In the genomic region with DNA sequence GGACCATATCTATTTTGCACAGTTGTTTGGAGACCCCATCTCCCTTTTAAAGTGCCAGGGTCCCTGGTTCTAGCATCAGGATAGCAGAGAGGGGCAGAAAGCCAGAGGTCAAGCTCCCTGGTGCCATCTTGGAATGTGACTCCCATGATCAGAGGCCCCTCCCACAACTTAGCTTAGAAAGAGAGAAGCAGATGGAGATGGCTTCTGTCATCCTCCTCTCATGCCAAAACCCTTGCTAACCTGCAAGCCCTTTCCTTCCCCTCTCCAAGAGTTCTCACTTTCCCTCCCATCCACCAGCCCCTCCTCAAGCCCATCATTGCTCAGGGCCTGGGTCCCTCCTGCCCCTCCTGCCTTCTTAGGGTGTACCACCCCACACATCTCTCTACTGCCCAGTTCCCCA, we compare ENCODE assay signal across 21 mouse cellular contexts. TPM values are rescaled to one million over a fixed set of nuclear protein-coding genes. Genes with fewer than 3 reads are reported as not detected.
DNase-seq lines count a peak whose midpoint lies in the region; ATAC-seq lines count a peak whose summit lies in the region.
"Had no signal": no experiment of that assay in that cellular context is flagged by ENCODE, and none has a peak within 500 bp of the region (broad histone marks: within the 10 kb centered on the region; RNA-seq: fewer than 3 reads in every experiment).

No protein-coding gene starts in this region.

- H3K9me3 ChIP-seq in forebrain, embryonic 10.5 days, result no peaks in the 10 kb centered on the region
- H3K9me3 ChIP-seq in forebrain, embryonic 14.5 days (replicated peaks; ENCODE audit: control insufficient read depth, low read length), result no peaks in the 10 kb centered on the region

- peaks cover 15% of the 10 kb centered on the region for H3K4me1 ChIP-seq in forebrain, embryonic 10.5 days
- H3K4me1 ChIP-seq in forebrain, embryonic 14.5 days (ENCODE audit: control insufficient read depth, insufficient read depth, low read length), result no peaks in the 10 kb centered on the region

- no peak for ATAC-seq in forebrain, embryonic 14.5 days
- ATAC-seq: forebrain, postnatal 0 days; hindbrain, embryonic 16.5 days; inflammation-experienced regulatory T-cells, adult 6 months; intestine, postnatal 0 days had no signal

- intact Hi-C loops in gastrocnemius, postnatal 14 days (cut with DNase I; ENCODE audit: low total_unique reads), result no loop called here

- H3K36me3 ChIP-seq in forebrain, embryonic 10.5 days (replicated peaks), result no peaks in the 10 kb centered on the region
- no peaks in the 10 kb centered on the region for H3K36me3 ChIP-seq in forebrain, embryonic 14.5 days (ENCODE audit: control insufficient read depth, insufficient read depth, low read length)

- no peak overlapping the region for H3K4me2 ChIP-seq in forebrain, embryonic 14.5 days (ENCODE audit: low read length)
- H3K4me2 ChIP-seq: heart, embryonic 11.5 days had no signal

- H3K9ac ChIP-seq in forebrain, embryonic 14.5 days (ENCODE audit: low read length), result no peak overlapping the region
- H3K9ac ChIP-seq: forebrain, postnatal 0 days had no signal

- H3K4me3 ChIP-seq in forebrain, embryonic 10.5 days, result no peak overlapping the region
- H3K4me3 ChIP-seq in forebrain, embryonic 14.5 days (ENCODE audit: low read depth, low read length), result no peak overlapping the region
- H3K4me3 ChIP-seq: heart, adult 2 months had no signal

- no peak for DNase-seq in forebrain, embryonic 10.5 days (ENCODE audit: extremely low spot score, low spot score)
- no peak for DNase-seq in forebrain, embryonic 14.5 days (ENCODE audit: low spot score)
- peak; percentile 22 for DNase-seq in cerebellum, adult 11-12 months
- DNase-seq in cerebellum, adult 9-10 months, result peak; percentile 35
- DNase-seq in cerebellum, postnatal 25 days, result peak; percentile 42 to 56
- DNase-seq in adrenal gland, adult 2 months, result no peak
- DNase-seq in gastrocnemius, postnatal 14 days, result no peak
- no peak for DNase-seq in spleen, adult 12 weeks (ENCODE audit: low spot score)
- DNase-seq: adrenal gland, postnatal 36 days; forebrain, postnatal 0 days; kidney, adult 8-10 months had no signal

- no peaks in the 10 kb centered on the region; the same call in 1 of the 2 replicates for H3K27me3 ChIP-seq in forebrain, embryonic 10.5 days (ENCODE audit: poor library complexity, severe bottlenecking)
- H3K27me3 ChIP-seq in forebrain, embryonic 14.5 days (replicated peaks; ENCODE audit: control insufficient read depth, insufficient read depth, low read length), result no peaks in the 10 kb centered on the region

- H3K27ac ChIP-seq in forebrain, embryonic 10.5 days, result peak overlapping the region; percentile 37; the same call in 1 of the 2 replicates
- H3K27ac ChIP-seq in forebrain, embryonic 14.5 days (ENCODE audit: low read depth, low read length), result no peak overlapping the region
- H3K27ac ChIP-seq: heart, adult 2 months had no signal

RNA-seq across cellular contexts. Expression of a gene that starts 30.4 kb away (rescaled TPM):
- 126 and 132 TPM in 2 replicates for polyA plus RNA-seq in forebrain, embryonic 10.5 days (2016; fragmentation: Nextera tagmentation; extraction: Ambion mirVana)
- 74.0 and 89.8 TPM in 2 replicates for polyA plus RNA-seq in forebrain, embryonic 14.5 days (2014; fragmentation: Nextera tagmentation; extraction: Ambion mirVana)
- total RNA-seq in adrenal gland, adult 2 months (2021), result 10 to 100 TPM in 1 of 2 experiments, 1 to 10 TPM in 1; 8.6 to 13.1 TPM
- polyA plus RNA-seq in adrenal gland, adult 2 months (2012; rRNA removed), result 22.4 and 32.0 TPM in 2 replicates
- total RNA-seq in gastrocnemius, postnatal 14 days (2021), result 1,000 to 10,000 TPM; 2,828 to 3,358 TPM
- total RNA-seq: MEL had no signal

RNA-seq across cellular contexts. Expression of a gene that starts 33.6 kb away (rescaled TPM):
- polyA plus RNA-seq in forebrain, embryonic 10.5 days (2016; fragmentation: Nextera tagmentation; extraction: Ambion mirVana), result not detected in 2 replicates
- not detected in 2 replicates for polyA plus RNA-seq in forebrain, embryonic 14.5 days (2014; fragmentation: Nextera tagmentation; extraction: Ambion mirVana)
- not detected for total RNA-seq in adrenal gland, adult 2 months (2021)
- polyA plus RNA-seq in adrenal gland, adult 2 months (2012; rRNA removed), result not detected in 2 replicates
- under 1 TPM; 0.22 to 0.86 TPM for total RNA-seq in gastrocnemius, postnatal 14 days (2021)
- total RNA-seq: adrenal gland, adult 18-20 months; adrenal gland, postnatal 36 days; forebrain, postnatal 0 days; gastrocnemius, adult 18-20 months; heart, adult 2 months; heart, postnatal 25 days; MEL had no signal
- polyA plus RNA-seq: heart, adult 2 months; hindbrain, embryonic 11.5 days; hindbrain, embryonic 16.5 days; inflammation-experienced regulatory T-cells, adult 6 months; intestine, postnatal 0 days had no signal

Comparison
In these comparisons a context has a peak if more than half of its experiments do, and no peak if none do; other contexts are left out.
1. DNase-seq: peak in cerebellum, adult 11-12 months (single experiment), cerebellum, adult 9-10 months (single experiment) and cerebellum, postnatal 25 days (2 of 2); none in forebrain, embryonic 10.5 days (single experiment), forebrain, embryonic 14.5 days (single experiment), adrenal gland, adult 2 months (single experiment), gastrocnemius, postnatal 14 days (single experiment) and spleen, adult 12 weeks (single experiment).